Mouse (Mus musculus) lung, embryonic 14.5 days (tissue): ENCODE measurements at regions not wholly inside any gene's neighbourhood (a gene's known extent, or its start where the extent isn't known, plus 50 kb on each side); places are given as distances from the start of the nearest gene placed in this dataset.

ENCODE experiments used
- ATAC-seq: fragments of 200-750 bp; cut with Nextera tagmentation; 2 replicates; pipeline ENCODE4 v1.8.0; 2017; ENCODE audit warnings: mild to moderate bottlenecking, moderate TSS enrichment, moderate library complexity; ENCODE audit not compliant: insufficient read depth
- DNase-seq: peaks from one replicate; pipeline ENCODE4 v3.0.0-alpha.2; 2015
- H3K27ac ChIP-seq: fragments of 300-500 bp; sonication (generic); 2 replicates; pipeline ENCODE4 v1.5.1; 2014; ENCODE audit warnings: low read depth, mild to moderate bottlenecking, moderate library complexity
- H3K27me3 ChIP-seq: fragments of 300-500 bp; sonication (generic); 2 replicates; pipeline ENCODE4 v1.6.1; 2014; ENCODE audit warnings: low read length, control low read depth; ENCODE audit not compliant: insufficient read depth
- H3K36me3 ChIP-seq: fragments of 300-500 bp; sonication (generic); 2 replicates; pipeline ENCODE4 v1.6.1; 2014; ENCODE audit warnings: control low read depth; ENCODE audit not compliant: insufficient read depth
- H3K4me1 ChIP-seq: fragments of 300-500 bp; sonication (generic); 2 replicates; pipeline ENCODE4 v1.6.1; 2014; ENCODE audit warnings: antibody characterized with exemption, control low read depth; ENCODE audit not compliant: insufficient read depth
- H3K4me2 ChIP-seq: fragments of 300-500 bp; sonication (generic); 2 replicates; pipeline ENCODE4 v1.6.1; 2014; ENCODE audit warnings: mild to moderate bottlenecking
- H3K4me3 ChIP-seq: fragments of 300-500 bp; sonication (generic); 2 replicates; pipeline ENCODE4 v1.5.1; 2014; ENCODE audit warnings: low read depth, low read length
- H3K9ac ChIP-seq: fragments of 300-500 bp; sonication (generic); 2 replicates; pipeline ENCODE4 v1.6.1; 2014
- H3K9me3 ChIP-seq: fragments of 300-500 bp; sonication (generic); 2 replicates; pipeline ENCODE4 v1.6.1; 2016; ENCODE audit warnings: low read depth, low read length, control low read depth
- CTCF ChIP-seq: IDR thresholded peaks from 2 replicates; pipeline ENCODE4 v1.5.1; 2016; ENCODE audit warnings: antibody characterized with exemption, low read depth
- WGBS: fragments of 180-500 bp; shearing (Covaris S2); extraction: QIAGEN DNeasy Blood & Tissue Kit; methylation state at CpG from one replicate; pipeline ENCODE4 v1.1.7; 2014; 5-methylcytosine and 5-hydroxymethylcytosine counted together

- Histone ChIP-seq H3K27me3 (no peaks in the 10 kb centered on the region), H3K27ac (no peak overlapping the region), H3K9me3 (no peaks in the 10 kb centered on the region), H3K4me2 (no peak overlapping the region), H3K36me3 (no peaks in the 10 kb centered on the region), H3K9ac (no peak overlapping the region), H3K4me1 (no peaks in the 10 kb centered on the region), H3K4me3 (no peak overlapping the region)
- no peak for DNase-seq
- ATAC-seq: no peak
- no peak for TF ChIP-seq CTCF
Measured at GRCm38 (mm10) chr3:157699961-157700360, 133.3 kb downstream of the Ptger3 start.

GRCm38 (mm10) chr3:157698529-157698928 lies 131.8 kb downstream of the Ptger3 start:
- Histone ChIP-seq H3K27me3 (no peaks in the 10 kb centered on the region), H3K9me3 (no peaks in the 10 kb centered on the region), H3K4me1 (no peaks in the 10 kb centered on the region), H3K27ac (no peak overlapping the region), H3K36me3 (no peaks in the 10 kb centered on the region), H3K9ac (no peak overlapping the region), H3K4me2 (no peak overlapping the region), H3K4me3 (no peak overlapping the region)
- TF ChIP-seq CTCF: no peak
- DNase-seq (no peak), ATAC-seq (no peak)
- WGBS: 68% methylated on average over 5 of the region's 5 CpGs

- ATAC-seq: no peak
- Histone ChIP-seq H3K9me3 (no peaks in the 10 kb centered on the region), H3K27ac (no peak overlapping the region), H3K27me3 (no peaks in the 10 kb centered on the region), H3K4me2 (no peak overlapping the region), H3K4me1 (no peaks in the 10 kb centered on the region), H3K9ac (no peak overlapping the region), H3K4me3 (no peak overlapping the region), H3K36me3 (no peaks in the 10 kb centered on the region)
- no peak for DNase-seq
- 56% methylated on average over 19 of the region's 19 CpGs for WGBS
- no peak for TF ChIP-seq CTCF
Measured at GRCm38 (mm10) chr3:157695128-157696075, 128.7 kb downstream of the Ptger3 start.
